Mouse (Mus musculus) forebrain, embryonic 16.5 days (tissue): ENCODE data around the gene Rnf212b. TPM values are rescaled to one million over a fixed set of nuclear protein-coding genes. Genes with fewer than 3 reads are reported as not detected.

Source experiments
- ATAC-seq: fragments of 200-750 bp; cut with Nextera tagmentation; 2 replicates; pipeline ENCODE4 v1.8.0; 2017; ENCODE audit warnings: mild to moderate bottlenecking, moderate library complexity
- H3K27ac ChIP-seq: fragments of 300-500 bp; sonication (generic); 2 replicates; pipeline ENCODE4 v1.5.1; 2014; ENCODE audit warnings: low read length, control low read depth
- H3K27me3 ChIP-seq: fragments of 300-500 bp; sonication (generic); replicated peaks from 2 replicates; pipeline ENCODE4 v1.6.1; 2014; ENCODE audit warnings: low read length; ENCODE audit not compliant: control insufficient read depth, insufficient read depth
- H3K36me3 ChIP-seq: fragments of 300-500 bp; sonication (generic); 2 replicates; pipeline ENCODE4 v1.6.1; 2014; ENCODE audit not compliant: control insufficient read depth, insufficient read depth
- H3K4me1 ChIP-seq: fragments of 300-500 bp; sonication (generic); replicated peaks from 2 replicates; pipeline ENCODE4 v1.6.1; 2014; ENCODE audit warnings: low read length; ENCODE audit not compliant: control insufficient read depth, insufficient read depth
- H3K4me2 ChIP-seq: fragments of 300-500 bp; sonication (generic); 2 replicates; pipeline ENCODE4 v1.6.1; 2014; ENCODE audit warnings: mild to moderate bottlenecking, low read length, control low read depth
- H3K4me3 ChIP-seq: fragments of 300-500 bp; sonication (generic); replicated peaks from 2 replicates; pipeline ENCODE4 v1.5.1; 2014; ENCODE audit warnings: mild to moderate bottlenecking, low read length, control low read depth
- H3K9ac ChIP-seq: fragments of 300-500 bp; sonication (generic); replicated peaks from 2 replicates; pipeline ENCODE4 v1.6.1; 2014; ENCODE audit warnings: low read depth, low read length, control low read depth
- H3K9me3 ChIP-seq: fragments of 300-500 bp; sonication (generic); 2 replicates; pipeline ENCODE4 v1.6.1; 2016; ENCODE audit warnings: low read length; ENCODE audit not compliant: control insufficient read depth
- WGBS: fragments of 180-500 bp; shearing (Covaris S2); extraction: QIAGEN DNeasy Blood & Tissue Kit; methylation state at CpG from one replicate; pipeline ENCODE4 v1.1.7; 2014; 5-methylcytosine and 5-hydroxymethylcytosine counted together
- polyA plus RNA-seq: library from polyadenylated mRNA; unstranded; fragments of >200 nt; fragmentation: Nextera tagmentation; extraction: Ambion mirVana; gene quantifications from 2 replicates; pipeline ENCODE4 v1.2.1, GENCODE M21; 2015

The Rnf212b gene
- polyA plus RNA-seq, 1 experiment from 2014 or later: not detected

DNA sequence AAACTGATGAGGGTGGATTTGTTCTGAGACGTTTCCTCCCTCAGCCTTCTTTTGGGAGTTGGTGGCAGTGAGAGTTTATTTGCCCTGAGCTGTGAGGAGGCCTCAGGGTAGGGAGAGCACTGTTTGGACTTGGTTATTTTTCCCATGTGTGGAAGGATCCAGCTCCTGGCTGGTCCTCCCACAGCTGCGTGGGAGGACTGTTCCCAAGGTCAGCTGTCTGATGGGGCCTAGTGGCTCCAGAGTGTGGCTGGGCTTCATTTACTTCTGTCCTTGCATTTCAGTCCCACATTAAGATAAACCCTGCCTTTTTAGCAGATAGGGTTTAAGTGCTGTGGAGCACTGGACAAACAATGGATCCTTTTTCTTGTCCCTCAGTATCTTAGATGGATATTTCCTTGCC, 83.5 kb downstream of the Rnf212b start:
- H3K27me3 ChIP-seq: no peaks in the 10 kb centered on the region
- WGBS: 71% methylated on average over 2 of the region's 2 CpGs
- no peak overlapping the region for H3K27ac ChIP-seq
- peaks cover 18% of the 10 kb centered on the region for H3K4me1 ChIP-seq
- H3K9me3 ChIP-seq: no peaks in the 10 kb centered on the region
- no peak overlapping the region for H3K4me2 ChIP-seq
- no peak overlapping the region for H3K9ac ChIP-seq
- peaks cover 22% of the 10 kb centered on the region for H3K36me3 ChIP-seq
- no peak for ATAC-seq
- no peak overlapping the region for H3K4me3 ChIP-seq

DNA sequence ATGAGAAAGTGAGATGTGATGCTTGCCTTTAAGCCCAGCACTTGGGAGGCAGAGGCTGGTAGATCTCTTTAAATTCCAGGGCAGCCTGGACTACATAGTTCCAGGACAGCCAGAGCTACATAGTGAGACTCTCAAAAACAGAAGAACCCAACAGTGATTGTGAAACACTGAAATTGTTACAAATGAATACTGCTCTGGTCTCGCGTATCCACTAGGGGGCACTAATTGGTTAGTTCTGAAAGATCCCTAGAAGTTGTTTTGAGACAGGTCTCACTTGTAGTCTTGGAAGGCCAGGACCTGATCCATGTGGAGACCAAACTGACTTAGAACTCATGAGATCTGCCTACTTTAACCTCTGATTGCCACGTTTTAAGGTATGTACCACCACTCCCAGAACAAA, 86.4 kb downstream of the Rnf212b start:
- Histone ChIP-seq H3K36me3 (peaks cover 27% of the 10 kb centered on the region), H3K4me1 (peaks cover 12% of the 10 kb centered on the region), H3K9ac (no peak overlapping the region), H3K4me2 (no peak overlapping the region), H3K27me3 (no peaks in the 10 kb centered on the region), H3K27ac (no peak overlapping the region), H3K4me3 (no peak overlapping the region), H3K9me3 (no peaks in the 10 kb centered on the region)
- ATAC-seq: peak; percentile 70
- 2% methylated on average over 3 of the region's 3 CpGs for WGBS

DNA sequence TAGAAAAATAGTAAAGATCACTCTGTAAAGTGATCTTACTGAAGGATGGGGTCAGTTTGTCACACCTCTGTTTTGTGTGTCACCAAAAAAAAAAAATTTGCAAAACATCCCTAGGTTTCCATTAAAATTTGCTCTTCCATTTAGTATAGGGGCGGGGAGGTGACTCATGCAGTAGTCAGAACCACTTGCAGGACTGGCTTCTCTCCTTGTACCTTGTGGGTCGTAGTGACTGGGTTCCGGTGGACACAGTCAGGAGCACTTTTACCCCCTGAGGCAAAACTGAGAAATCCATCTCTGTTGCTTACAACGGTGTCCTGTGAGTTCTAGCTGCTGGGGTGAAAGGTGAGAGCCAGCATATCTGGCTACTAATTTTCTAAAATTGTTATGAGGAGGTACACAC, 89.7 kb downstream of the Rnf212b start:
- Histone ChIP-seq H3K27me3 (no peaks in the 10 kb centered on the region), H3K36me3 (peaks cover 31% of the 10 kb centered on the region), H3K9me3 (no peaks in the 10 kb centered on the region), H3K4me3 (no peak overlapping the region), H3K4me1 (peaks cover under 1% of the 10 kb centered on the region; the same call in 1 of the 2 replicates), H3K27ac (no peak overlapping the region), H3K9ac (no peak overlapping the region), H3K4me2 (no peak overlapping the region)
- no peak for ATAC-seq
- WGBS: 97% methylated on average over 4 of the region's 4 CpGs

Other genes with a start within 250 kb of the Rnf212b start
- 8.1 and 8.2 TPM in 2 replicates for gene Ajuba, start 236.6 kb upstream of the Rnf212b start, polyA plus RNA-seq
- gene 4931414P19Rik, start 208.1 kb upstream of the Rnf212b start, polyA plus RNA-seq: 6.9 and 8.3 TPM in 2 replicates
- 399 and 428 TPM in 2 replicates for gene Psmb5, start 196.1 kb upstream of the Rnf212b start, polyA plus RNA-seq
- not detected in 2 replicates for gene Psmb11, start 192.7 kb upstream of the Rnf212b start, polyA plus RNA-seq
- 1.4 TPM in 1 of 2 replicates, not detected in the other for gene Gm17606, start 173.2 kb upstream of the Rnf212b start, polyA plus RNA-seq
- gene Cdh24, start 172.8 kb upstream of the Rnf212b start, polyA plus RNA-seq: 5.1 and 8.1 TPM in 2 replicates
- gene 1700123O20Rik, start 127.9 kb upstream of the Rnf212b start, polyA plus RNA-seq: 72.8 and 76.3 TPM in 2 replicates
- gene Acin1, start 127.2 kb upstream of the Rnf212b start, polyA plus RNA-seq: 141 and 150 TPM in 2 replicates
- gene Gm29776, start 115.3 kb upstream of the Rnf212b start, polyA plus RNA-seq: 0.14 and 0.16 TPM in 2 replicates
- gene Cebpe, start 102.0 kb upstream of the Rnf212b start, polyA plus RNA-seq: not detected in 2 replicates
- gene Slc7a8, start 32.2 kb upstream of the Rnf212b start, polyA plus RNA-seq: 8.7 and 8.9 TPM in 2 replicates
- 12.1 and 13.4 TPM in 2 replicates for gene Homez, start 56.8 kb downstream of the Rnf212b start, polyA plus RNA-seq
- 1.7 and 2.6 TPM in 2 replicates for gene Ppp1r3e, start 63.4 kb downstream of the Rnf212b start, polyA plus RNA-seq
- gene Bcl2l2, start 69.2 kb downstream of the Rnf212b start, polyA plus RNA-seq: 3.5 TPM in 2 replicates
- not detected in 2 replicates for gene Gm20521, start 69.3 kb downstream of the Rnf212b start, polyA plus RNA-seq
- gene Pabpn1, start 78.4 kb downstream of the Rnf212b start, polyA plus RNA-seq: 122 and 150 TPM in 2 replicates
- 128 and 185 TPM in 2 replicates for gene Slc22a17, start 99.0 kb downstream of the Rnf212b start, polyA plus RNA-seq
- 24.2 and 28.7 TPM in 2 replicates for gene Efs, start 112.0 kb downstream of the Rnf212b start, polyA plus RNA-seq
- 0.46 and 0.53 TPM in 2 replicates for gene Il25, start 118.6 kb downstream of the Rnf212b start, polyA plus RNA-seq
- gene Cmtm5, start 122.1 kb downstream of the Rnf212b start, polyA plus RNA-seq: 3.7 and 4.0 TPM in 2 replicates
- gene Myh6, start 152.8 kb downstream of the Rnf212b start, polyA plus RNA-seq: 0.65 and 0.99 TPM in 2 replicates
- not detected in 2 replicates for gene Gm17428, start 162.8 kb downstream of the Rnf212b start, polyA plus RNA-seq
- 6.9 and 7.4 TPM in 2 replicates for gene Myh7, start 180.5 kb downstream of the Rnf212b start, polyA plus RNA-seq
- gene Ngdn, start 201.3 kb downstream of the Rnf212b start, polyA plus RNA-seq: 58.8 and 61.2 TPM in 2 replicates